Mouse (Mus musculus): ENCODE results near the gene Olfr288. TPM values are rescaled to one million over a fixed set of nuclear protein-coding genes. Genes with fewer than 3 reads are reported as not detected.
A peak's percentile ranks its signal among the peaks of the same experiment; 100 is the strongest.

Olfr288 gene
- total and polyA plus RNA-seq, 3 experiments = not detected

- no peak for DNase-seq
Measured at GRCm38 (mm10) chr15:98166963-98167644, 28.2 kb downstream of the Olfr288 start, which contains the start of gene Ccdc184. Ccdc184 (plus strand) TSS chr15:98167158.

GRCm38 (mm10) chr15:98165525-98165924 lies 29.8 kb downstream of the Olfr288 start, which contains the start of gene Asb8:
Asb8 (minus strand) TSS chr15:98165625.
- no peak for DNase-seq

- DNase-seq = no peak
Measured at GRCm38 (mm10) chr15:98162561-98162960, 32.8 kb downstream of the Olfr288 start.

- DNase-seq = no peak
Measured at GRCm38 (mm10) chr15:98161026-98161805, 34.1 kb downstream of the Olfr288 start.

GRCm38 (mm10) chr15:98157253-98157652 lies 38.1 kb downstream of the Olfr288 start:
- DNase-seq = no peak

- DNase-seq = peak; percentile 61
Measured at GRCm38 (mm10) chr15:98155944-98156343, 39.4 kb downstream of the Olfr288 start.

- no peak for DNase-seq
Measured at GRCm38 (mm10) chr15:98155272-98155671, 40.1 kb downstream of the Olfr288 start.

- DNase-seq = no peak
Measured at GRCm38 (mm10) chr15:98154631-98155030, 40.7 kb downstream of the Olfr288 start.

GRCm38 (mm10) chr15:98154146-98154545 lies 41.2 kb downstream of the Olfr288 start:
- no peak for DNase-seq

GRCm38 (mm10) chr15:98153625-98154024 lies 41.7 kb downstream of the Olfr288 start:
- DNase-seq = no peak

- no peak for DNase-seq
Measured at GRCm38 (mm10) chr15:98152916-98153315, 42.4 kb downstream of the Olfr288 start.

GRCm38 (mm10) chr15:98149166-98149602 lies 46.2 kb downstream of the Olfr288 start:
- no peak for DNase-seq

- DNase-seq = no peak
Measured at GRCm38 (mm10) chr15:98148356-98148755, 47.0 kb downstream of the Olfr288 start.

GRCm38 (mm10) chr15:98145559-98146181 lies 49.7 kb downstream of the Olfr288 start:
- peak; percentile 95 for DNase-seq

GRCm38 (mm10) chr15:98144861-98145507 lies 50.4 kb downstream of the Olfr288 start:
- DNase-seq = no peak

GRCm38 (mm10) chr15:98142515-98142914 lies 52.8 kb downstream of the Olfr288 start:
- DNase-seq = no peak

GRCm38 (mm10) chr15:98140809-98141208 lies 54.5 kb downstream of the Olfr288 start:
- DNase-seq = no peak

GRCm38 (mm10) chr15:98139763-98140162 lies 55.6 kb downstream of the Olfr288 start:
- no peak for DNase-seq

GRCm38 (mm10) chr15:98136871-98137270 lies 58.5 kb downstream of the Olfr288 start:
- no peak for DNase-seq

Data from adrenal gland, adult 2 months (tissue).